Mouse (Mus musculus) left cerebral cortex, postnatal 36 days (tissue): Measurements from ENCODE around the gene Llph. TPM values are rescaled to one million over a fixed set of nuclear protein-coding genes. Genes with fewer than 3 reads are reported as not detected.
"Not testable (repeated sequence)": the region's sequence is repeated elsewhere in the genome, so short reads cannot be mapped to it uniquely, and the experiment has no call there.

Experiments
- DNase-seq, 2 experiments: peaks; one replicate each; pipeline ENCODE4 v3.0.0; 2021 to 2022; ENCODE audit warnings: low spot score in 2 of 2, mixed read lengths in 1 of 2
- intact Hi-C: fragments of 180-260 bp; cut with DNase I; formaldehyde crosslinking; loops from one replicate; pipeline ENCODE4 v1.15.1; 2025
- total RNA-seq, 2 experiments: library from RNA; stranded (reverse); gene quantifications; 2 replicates each; pipeline ENCODE4 v1.2.3; 2021

The Llph gene
- total RNA-seq, 2 experiments from 2014 or later = 18.3 to 20.5 TPM

DNA sequence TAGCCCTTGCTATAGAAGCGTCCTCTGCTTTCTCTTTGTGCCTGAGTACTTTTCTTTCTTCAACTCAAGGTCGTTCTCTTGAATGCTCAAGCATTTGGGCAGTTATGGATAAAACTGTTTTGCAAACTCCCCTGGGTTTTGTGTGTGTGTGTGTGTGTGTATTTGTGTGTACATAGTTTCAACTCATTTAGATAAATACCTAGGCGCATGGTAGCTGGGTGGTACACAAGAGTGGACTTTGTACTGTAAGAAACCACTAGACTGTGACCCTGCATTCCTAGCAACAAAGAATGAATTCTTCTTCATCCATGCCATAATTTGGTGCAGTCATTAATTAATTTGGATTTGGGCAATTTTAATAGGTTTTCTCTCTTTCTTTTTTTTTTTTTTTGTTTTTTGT, 16.8 kb upstream of the Llph start:
- no peak for DNase-seq
- intact Hi-C loops = no loop called here

DNA sequence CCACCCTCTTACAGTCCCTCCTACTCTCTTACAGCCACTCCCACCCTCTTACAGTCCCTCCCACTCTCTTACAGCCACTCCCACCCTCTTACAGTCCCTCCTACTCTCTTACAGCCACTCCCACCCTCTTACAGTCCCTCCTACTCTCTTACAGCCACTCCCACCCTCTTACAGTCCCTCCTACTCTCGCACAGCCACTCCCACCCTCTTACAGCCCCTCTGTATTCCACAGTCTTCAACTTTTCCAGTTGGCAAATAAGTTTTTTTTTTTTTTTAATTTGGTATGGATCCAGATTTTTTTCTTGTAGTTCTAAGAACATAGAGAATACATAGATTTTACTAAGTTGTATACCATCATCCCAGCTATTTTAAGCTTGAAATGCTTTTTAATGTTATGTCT, 9.8 kb upstream of the Llph start:
- intact Hi-C loops, DNase-seq: not testable (repeated sequence)

DNA sequence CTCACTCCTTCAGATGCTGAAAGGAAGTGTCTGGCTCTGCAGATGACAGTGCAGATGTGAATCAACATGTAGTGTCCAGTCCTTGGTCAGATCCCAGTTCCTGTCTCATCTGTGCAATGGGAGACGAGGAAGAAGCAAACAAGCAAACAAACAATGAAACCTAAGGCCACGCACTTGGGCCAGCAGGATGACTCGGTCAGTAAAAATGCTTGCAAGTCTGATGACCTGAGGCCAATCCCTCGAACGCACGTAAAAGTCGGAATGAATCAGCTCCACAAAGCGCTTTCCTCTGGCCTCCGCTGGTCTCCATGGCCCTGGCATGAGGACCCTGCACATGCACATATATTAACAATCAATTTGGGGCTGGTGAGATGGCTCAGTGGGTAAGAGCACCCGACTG, 7.9 kb upstream of the Llph start:
- intact Hi-C loops = no loop called here
- DNase-seq = no peak

DNA sequence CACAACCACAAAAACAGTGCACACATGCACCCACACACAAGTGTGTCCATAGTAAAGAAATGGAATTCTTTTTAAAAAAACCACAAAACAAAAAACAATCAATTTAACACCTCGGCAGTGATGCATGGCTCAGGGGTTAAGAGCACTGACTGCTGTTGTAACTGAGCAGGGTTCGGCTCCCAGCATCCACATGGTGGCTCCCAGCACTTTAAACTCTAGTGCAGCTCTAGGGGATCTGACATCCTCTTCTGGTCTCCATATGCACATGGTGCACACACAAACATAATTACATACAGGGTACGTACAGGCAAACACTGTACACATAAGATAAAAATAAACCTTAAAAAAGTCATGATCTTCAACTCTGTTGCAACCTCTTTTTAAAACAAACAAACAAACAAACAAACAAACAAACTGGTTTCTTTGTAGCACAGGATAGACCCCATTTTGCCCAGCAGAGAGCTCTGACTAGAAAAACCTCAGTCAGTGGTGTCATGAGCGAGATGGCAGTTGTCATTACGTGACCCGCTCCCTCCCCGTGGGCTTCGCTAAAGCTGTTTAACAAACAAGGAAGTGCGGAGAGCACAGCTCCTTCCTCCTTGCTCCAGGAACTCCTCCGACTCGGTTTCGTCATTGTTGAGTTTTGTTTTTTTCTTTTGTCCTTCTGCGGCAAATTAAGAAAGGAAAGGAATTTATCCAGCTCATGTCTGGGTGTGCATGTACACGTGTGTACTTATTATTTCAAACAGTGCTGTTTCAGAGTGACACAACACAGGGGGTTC, 7.1 kb upstream of the Llph start:
- intact Hi-C loops = no loop called here
- no peak for DNase-seq

DNA sequence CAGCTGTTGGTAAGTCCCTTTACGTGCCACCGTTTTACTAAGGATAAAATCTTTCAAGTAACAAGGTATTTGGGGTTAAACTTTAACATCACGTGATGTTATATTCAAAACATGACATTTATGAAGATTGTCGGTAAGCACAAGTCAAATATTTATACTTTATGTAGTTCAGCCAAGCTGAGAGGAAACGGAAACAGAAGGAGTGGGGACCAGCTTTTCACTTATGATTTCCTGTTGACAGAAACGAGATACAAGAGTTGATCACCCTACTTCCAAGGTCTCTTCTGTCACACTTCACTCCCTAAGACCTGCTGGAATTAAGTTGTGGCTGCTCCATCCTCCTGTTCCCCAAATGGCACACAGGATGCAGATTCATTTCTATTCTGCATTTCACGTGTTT, 6.1 kb upstream of the Llph start:
- intact Hi-C loops = no loop called here
- DNase-seq = no peak

DNA sequence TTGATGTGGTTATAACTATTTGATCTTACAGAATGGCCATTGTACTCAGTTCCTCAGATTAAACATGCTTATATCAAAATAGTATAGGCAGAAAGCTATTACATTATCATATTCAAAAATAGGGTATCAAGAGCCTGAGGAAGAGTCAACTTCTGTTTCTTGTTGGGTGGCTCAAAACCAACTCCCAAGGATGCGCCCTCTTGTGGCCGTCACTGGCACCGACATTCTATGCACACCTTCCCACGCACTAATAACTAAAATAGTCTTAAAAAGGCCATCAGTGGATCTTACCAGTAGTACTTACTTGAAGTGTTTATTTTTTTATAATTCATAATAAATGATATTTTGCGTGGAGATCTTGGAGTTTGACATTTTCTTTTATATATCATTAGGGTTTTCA, 4.8 kb downstream of the Llph start:
- DNase-seq = peak in 1 of 2 experiments; percentile 36
- intact Hi-C loops = no loop called here

DNA sequence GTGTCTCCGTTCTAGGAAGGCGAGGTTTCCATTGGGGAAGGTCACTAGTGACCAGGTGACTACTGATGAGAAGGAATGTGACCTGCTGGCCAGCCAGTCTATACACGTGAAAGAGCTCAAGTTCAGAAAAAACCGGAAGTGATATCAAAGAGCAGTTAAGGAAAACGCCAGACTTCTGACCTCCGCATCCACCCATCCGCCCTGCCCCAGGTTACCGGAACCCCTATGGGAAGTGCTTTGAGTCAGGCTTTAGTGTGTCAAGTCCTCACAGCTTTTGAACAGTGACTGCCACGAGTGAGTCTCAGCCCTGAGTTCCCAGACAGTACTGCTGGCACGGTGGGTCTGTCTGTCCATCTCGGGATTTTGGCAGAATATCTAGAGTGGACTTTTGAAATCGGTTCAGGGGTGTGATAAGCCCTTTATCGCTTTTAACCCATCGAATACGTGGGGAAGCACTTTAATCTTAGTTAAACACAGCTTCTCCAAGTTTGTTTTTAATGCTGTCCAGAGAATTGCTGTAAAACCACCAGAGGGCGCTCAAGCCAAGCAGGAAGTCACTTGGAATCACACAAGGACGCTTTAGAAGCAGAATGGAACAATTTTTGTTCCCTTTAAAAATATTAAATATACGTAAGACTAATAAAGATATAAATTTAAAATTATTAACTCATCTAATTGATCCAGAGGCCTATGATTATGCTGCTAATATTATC, 6.9 kb downstream of the Llph start:
- peak; percentile 23 to 50 for DNase-seq
- intact Hi-C loops = no loop called here

DNA sequence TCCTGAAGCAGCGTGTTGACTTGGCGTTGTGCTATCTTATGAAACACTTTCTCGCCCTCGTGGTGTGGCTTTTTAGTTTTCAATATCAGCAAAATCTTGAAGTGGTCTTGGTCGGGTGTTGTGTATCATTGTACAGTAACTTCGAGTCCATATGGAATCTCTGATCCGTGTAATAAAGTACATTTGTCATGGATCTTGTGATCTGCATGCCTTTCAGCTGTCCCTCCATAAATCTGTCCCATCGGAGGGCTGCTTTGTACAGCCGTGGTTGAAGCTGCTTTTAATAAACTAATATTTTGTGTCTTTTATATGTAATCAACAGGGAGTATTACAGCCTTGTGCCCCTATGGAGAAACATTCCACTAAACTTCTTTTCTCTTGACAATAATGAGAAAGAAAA, 10.0 kb downstream of the Llph start:
- intact Hi-C loops = no loop called here

DNA sequence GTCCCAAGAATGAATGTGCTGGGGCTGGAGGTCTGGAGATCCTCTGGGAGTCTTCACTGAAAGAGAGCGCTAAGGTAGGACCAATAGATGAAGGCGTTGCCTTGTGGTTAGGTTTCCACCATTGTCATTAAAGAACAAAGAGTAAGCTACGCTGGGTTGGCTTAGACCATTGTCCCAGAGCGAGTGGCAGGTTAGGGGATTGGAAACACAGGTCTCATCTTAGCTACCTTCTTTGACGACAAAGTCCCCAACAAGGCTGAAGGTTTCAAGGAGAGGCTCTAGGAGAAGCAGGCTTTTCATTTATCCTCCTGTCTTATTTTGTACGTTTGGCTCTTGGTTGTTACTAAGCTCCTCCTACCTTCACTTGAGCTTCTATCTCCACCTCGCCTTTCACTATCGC, 11.4 kb downstream of the Llph start:
- intact Hi-C loops = no loop called here
- DNase-seq = no peak

More for the DNA sequence above, 10.0 kb downstream of the Llph start:
- DNase-seq = no peak

DNA sequence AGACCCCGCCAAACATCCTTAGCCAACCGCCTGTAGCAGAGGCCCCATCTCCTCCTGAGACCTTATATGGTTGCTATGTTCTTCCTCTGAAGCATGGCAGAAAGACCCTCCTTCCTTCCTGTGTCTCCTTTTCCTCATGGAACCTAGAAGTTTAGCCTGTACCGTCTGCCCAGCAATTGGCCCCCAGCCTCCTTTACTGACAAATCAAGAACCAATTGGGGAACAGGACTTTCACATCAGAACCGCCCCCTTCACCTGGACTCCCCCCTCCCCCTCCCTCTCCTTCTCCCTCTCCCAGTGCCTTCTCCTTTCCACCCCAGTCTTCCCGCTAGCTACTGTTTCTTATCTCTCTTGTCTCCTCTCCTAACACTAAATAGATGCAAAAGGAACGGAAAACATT, 12.6 kb downstream of the Llph start:
- no peak for DNase-seq
- intact Hi-C loops = no loop called here

DNA sequence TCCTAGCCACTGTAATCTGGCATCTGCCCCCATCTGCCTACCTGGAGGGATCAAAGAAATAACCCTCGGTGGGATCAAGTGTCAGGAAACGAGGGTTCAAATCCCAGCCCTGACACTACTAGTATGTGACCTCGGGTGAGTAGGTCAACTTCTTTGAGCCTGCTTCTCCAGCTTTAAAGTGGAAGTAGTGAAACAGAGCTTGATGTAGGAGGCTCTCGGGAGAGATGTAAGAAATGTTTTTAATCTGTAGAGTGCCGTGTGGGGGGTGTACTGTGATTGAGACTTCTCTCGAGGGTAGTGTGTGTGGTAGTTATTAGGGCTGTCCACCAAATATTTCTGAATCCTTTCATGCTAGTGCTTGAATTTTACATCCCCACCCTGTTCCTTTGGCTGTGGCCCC, 15.6 kb downstream of the Llph start:
- intact Hi-C loops = no loop called here
- DNase-seq = no peak

DNA sequence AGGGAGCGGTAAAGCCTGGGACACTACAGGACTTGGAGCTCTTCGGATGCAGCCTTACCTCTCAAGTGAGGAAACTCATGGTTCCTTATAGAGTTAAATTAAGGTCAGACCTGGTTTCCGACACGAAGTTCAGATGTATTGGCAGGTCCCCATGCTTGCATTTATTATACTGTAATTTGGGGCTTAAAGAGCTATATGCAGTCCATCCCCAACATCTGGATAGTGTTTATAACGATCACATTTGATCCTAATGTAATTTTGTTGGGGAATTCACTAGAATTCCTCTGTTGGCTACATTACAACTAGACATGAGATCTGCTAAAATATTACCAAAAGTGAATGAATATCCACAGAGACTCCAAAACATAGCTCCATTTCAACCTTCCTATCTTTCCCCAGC, 18.8 kb downstream of the Llph start:
- intact Hi-C loops = loop anchor here (5.0 kb wide), 1 partner anchor 627 kb away; no protein-coding TSS in a partner anchor
- DNase-seq = no peak

DNA sequence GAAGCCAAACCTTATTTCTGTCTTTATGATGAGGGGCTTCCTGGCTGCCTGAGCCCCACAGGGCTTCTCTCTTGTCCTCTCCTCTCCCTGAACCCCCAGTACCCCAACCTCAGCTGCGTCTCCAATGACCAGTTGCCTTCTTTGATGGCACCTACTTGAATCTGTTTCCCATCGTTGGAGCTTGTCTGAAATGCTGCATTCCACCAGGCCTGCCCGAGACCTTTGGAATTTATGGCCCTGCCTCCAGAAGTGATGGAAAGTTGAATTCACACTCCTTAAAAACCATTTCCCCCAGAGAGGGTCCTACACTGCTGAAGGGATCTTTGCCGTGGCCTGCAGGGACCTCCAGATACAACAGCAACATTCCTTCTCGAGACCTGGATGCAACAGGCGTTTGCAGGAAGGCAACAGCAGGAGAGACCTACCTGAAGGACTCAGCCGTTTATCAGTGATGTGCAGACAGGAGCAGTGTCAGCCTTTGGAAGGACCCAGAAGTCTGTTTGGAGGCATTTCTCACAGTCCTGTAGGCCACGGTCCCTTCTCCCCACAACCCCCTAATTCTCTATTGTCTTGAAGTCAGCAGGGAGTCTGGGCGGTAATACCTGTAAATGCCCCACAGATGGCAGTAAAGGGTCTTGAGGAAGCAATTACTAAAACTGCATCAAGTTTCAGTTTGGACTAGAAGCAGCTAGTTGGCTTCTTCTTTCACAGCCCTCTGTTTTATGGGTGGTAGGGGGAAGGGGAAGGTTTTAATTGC, 20.3 kb downstream of the Llph start:
- peak in 1 of 2 experiments; percentile 29 for DNase-seq
- intact Hi-C loops = loop anchor here (5.0 kb wide), 1 partner anchor 625 kb away; no protein-coding TSS in a partner anchor

DNA sequence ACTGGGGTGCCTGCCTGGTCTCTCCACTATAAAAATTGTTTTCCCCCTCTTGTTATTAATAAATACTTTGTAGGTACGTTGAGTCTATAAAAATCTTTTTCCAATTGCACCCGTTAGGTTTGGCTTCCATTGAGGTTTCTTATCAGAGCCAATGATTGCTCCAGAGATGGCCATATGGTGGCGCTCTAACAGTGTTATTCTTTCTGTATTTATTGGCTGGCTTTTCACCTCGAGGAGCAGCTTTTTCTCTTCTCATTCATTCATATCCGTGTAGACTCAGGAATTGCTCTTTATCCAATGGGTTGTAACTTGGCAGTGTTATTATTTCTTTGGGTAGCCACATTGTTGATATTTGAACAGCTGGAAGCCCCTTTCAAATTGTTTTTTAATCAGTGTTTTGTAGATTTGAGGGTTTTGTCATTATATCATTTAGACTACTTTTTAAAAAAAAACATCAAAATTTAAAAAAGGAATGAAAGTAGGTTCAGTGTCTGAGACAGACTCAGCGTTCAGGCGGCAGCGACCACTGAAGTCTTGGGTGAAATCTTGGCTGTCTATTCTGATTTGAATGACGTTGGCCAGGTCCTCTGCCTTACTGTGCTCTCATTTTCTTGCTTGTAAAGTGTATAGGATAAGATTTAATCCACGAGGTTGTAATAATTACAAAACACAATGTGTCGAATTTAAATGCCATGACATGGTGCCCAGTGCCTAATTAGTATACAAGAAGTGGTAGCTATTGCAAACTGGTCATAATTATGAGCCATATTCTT, 24.2 kb downstream of the Llph start:
- intact Hi-C loops = loop anchor here (10.0 kb wide), 1 partner anchor 1004 kb away; no protein-coding TSS in a partner anchor
- no peak for DNase-seq

DNA sequence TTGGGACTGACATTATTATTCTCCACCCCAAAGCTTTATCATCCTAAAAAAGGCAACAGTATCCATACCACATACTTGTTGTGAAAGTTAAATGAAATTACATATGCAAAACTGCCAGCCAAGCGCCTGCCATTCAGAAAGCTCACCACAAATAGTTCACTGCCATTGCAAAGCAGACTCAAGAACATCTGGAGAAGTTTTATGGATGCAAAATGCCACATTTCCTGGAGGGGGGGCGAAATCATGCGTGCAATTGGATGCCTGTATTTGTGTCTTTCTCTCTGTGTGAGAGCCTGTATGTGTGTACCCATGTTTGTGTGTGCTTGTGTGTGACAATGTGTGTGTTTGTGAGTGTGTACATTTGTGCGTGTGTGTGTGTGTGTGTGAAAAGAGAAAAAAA, 24.9 kb downstream of the Llph start:
- DNase-seq = no peak
- intact Hi-C loops = loop anchor here (10.0 kb wide), 1 partner anchor 1003 kb away; no protein-coding TSS in a partner anchor

DNA sequence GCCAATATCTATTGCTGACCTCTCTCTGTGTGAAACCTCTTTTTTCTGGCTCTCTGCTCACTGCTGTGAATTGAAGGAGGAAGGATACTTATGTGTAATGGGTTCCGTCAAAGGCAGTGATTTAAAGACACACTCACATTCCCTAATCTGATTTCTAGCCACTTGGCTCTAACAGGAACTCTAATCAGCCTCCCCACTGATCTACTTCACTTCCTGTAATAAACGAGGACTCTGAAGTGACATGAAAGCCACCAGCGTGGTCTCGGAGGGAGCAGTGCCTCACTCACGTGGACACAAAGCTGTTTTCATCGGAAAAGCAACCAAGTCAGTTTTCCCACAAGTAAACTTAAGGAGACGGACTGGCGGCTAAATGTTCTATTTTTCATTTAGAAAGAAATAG, 25.9 kb downstream of the Llph start:
- DNase-seq = no peak
- intact Hi-C loops = loop anchor here (10.0 kb wide), 1 partner anchor 1002 kb away; no protein-coding TSS in a partner anchor

DNA sequence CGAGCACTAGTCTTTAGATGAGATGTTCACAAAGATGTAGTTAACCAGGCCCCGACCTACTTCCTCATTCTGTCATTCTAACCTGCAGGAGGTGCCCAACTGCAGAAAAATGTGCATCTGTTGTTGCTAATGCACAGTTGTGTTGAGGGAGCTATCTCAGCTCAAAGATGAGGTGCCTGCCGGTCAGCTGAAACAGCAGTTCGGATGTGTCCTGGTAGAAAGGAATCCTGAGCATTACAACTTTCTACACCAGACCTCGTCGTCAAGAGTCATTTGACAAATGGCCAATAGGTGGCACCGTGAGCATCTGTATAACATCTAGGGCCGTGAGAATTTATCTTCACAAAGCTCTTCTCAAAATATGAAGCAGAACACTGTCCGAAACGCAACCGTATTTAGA, 30.4 kb downstream of the Llph start:
- intact Hi-C loops = loop anchor here (5.0 to 10.0 kb wide), 2 partner anchors 445 to 998 kb away; no protein-coding TSS in a partner anchor
- peak; percentile 16 to 27 for DNase-seq

DNA sequence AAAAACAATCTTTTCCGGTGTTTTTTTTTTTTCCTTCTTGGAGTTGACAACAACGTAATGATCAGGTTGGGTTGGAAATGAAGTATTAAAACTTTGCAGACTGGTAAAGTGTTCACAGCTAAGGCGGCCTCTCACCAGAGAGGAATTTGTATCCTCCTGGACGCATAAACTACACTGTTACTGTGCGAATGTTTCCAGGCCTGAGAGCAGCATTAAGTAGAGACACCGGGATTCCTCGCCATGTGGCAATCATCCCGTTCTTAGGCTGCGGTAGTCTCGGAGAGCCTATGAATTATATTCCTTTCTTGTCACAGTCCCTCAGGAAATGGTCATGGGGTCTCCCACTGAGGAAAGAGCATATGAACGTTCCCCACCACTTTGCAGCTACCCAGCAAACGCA, 40.9 kb downstream of the Llph start:
- no peak for DNase-seq
- intact Hi-C loops = no loop called here

DNA sequence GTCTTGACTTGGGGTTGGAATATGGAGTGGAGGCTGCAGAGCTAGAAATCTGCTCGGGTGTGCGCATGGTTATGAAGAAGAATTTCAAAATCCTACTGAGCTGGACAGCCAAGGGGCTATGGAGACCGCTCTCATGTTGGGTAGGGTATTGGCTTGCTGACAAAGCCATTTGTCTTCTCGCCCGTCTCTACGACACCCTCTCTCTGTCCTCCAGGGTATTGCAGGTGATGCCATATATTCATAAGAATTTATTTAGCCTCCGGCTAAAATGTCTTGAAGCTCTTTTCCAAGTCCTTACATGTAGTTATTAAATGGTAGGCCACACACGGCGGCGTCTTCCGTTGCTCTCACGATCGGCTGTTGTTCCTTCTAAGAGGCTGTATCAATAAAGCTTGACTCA, 43.1 kb downstream of the Llph start:
- DNase-seq = no peak
- intact Hi-C loops = no loop called here
